Comparison of ENCODE assay signal across 16 mouse cellular contexts in the genomic region with DNA sequence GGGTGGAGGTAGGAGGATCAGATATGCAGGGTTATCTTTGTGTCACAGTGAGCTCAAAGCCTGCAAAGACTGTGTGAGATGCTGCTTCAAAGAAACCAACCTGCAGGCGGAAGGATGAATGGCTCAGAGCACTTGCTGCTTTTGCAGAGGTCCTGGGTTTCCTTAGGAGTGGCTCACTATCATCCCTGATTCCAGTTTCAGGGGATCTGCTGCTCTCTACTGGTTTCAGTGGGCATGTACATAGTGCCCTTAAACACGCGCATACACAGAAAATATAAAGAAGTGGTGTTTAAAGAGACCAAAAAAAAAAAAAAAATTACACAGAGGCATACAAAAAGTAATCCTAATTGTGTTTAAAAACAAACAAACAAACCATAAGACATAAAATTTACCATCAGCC. TPM values are rescaled to one million over a fixed set of nuclear protein-coding genes. Genes with fewer than 3 reads are reported as not detected.
DNase-seq lines count a peak whose midpoint lies in the region; ATAC-seq and TF ChIP-seq lines count a peak whose summit lies in the region.
"Had no signal": no experiment of that assay in that cellular context is flagged by ENCODE, and none has a peak within 500 bp of the region (broad histone marks: within the 10 kb centered on the region; RNA-seq: fewer than 3 reads in every experiment).

No protein-coding gene starts in this region.

- no peak overlapping the region for H3K27ac ChIP-seq in lung, embryonic 14.5 days (ENCODE audit: low read depth)
- H3K27ac ChIP-seq in embryonic facial prominence, embryonic 14.5 days (replicated peaks; ENCODE audit: low read depth, low read length), result no peak overlapping the region
- H3K27ac ChIP-seq: embryonic facial prominence, embryonic 13.5 days; forebrain, embryonic 15.5 days; macrophage had no signal

- H3K9ac ChIP-seq in lung, embryonic 14.5 days, result no peak overlapping the region
- H3K9ac ChIP-seq in embryonic facial prominence, embryonic 14.5 days (ENCODE audit: low read depth, low read length), result no peak overlapping the region
- H3K9ac ChIP-seq: embryonic facial prominence, embryonic 13.5 days; forebrain, embryonic 15.5 days had no signal

- H3K9me3 ChIP-seq in lung, embryonic 14.5 days (ENCODE audit: low read depth, low read length), result no peaks in the 10 kb centered on the region
- no peaks in the 10 kb centered on the region for H3K9me3 ChIP-seq in embryonic facial prominence, embryonic 14.5 days (ENCODE audit: control insufficient read depth, low read length)
- H3K9me3 ChIP-seq: embryonic facial prominence, embryonic 13.5 days; forebrain, embryonic 15.5 days had no signal

- H3K4me2 ChIP-seq in lung, embryonic 14.5 days, result no peak overlapping the region
- no peak overlapping the region for H3K4me2 ChIP-seq in embryonic facial prominence, embryonic 14.5 days (ENCODE audit: low read depth, low read length)
- H3K4me2 ChIP-seq: embryonic facial prominence, embryonic 13.5 days; forebrain, embryonic 15.5 days had no signal

- no peak for DNase-seq in frontal cortex, postnatal 36 days (ENCODE audit: low spot score in 2 of 2)
- peak; percentile 51 for DNase-seq in lung, embryonic 14.5 days
- no peak for DNase-seq in lung, adult 18-20 months
- peak; percentile 71 for DNase-seq in MN1 (ENCODE audit: low spot score)
- DNase-seq in embryonic facial prominence, embryonic 14.5 days (ENCODE audit: low spot score), result peak; percentile 29
- no peak for DNase-seq in right cerebral cortex, postnatal 4 days
- no peak for DNase-seq in urinary bladder, postnatal 14 days (ENCODE audit: low spot score)
- DNase-seq: gastrocnemius, postnatal 36 days; right cerebral cortex, postnatal 14 days; thymus, postnatal 25 days had no signal

- H3K36me3 ChIP-seq in lung, embryonic 14.5 days (ENCODE audit: insufficient read depth), result peaks cover 66% of the 10 kb centered on the region
- peaks cover 73% of the 10 kb centered on the region for H3K36me3 ChIP-seq in embryonic facial prominence, embryonic 14.5 days (ENCODE audit: control insufficient read depth, insufficient read depth, low read length)

- H3K4me1 ChIP-seq in lung, embryonic 14.5 days (ENCODE audit: insufficient read depth), result no peaks in the 10 kb centered on the region
- H3K4me1 ChIP-seq in embryonic facial prominence, embryonic 14.5 days (ENCODE audit: control insufficient read depth, insufficient read depth, low read length), result peaks cover 11% of the 10 kb centered on the region

- no peak overlapping the region for H3K4me3 ChIP-seq in lung, embryonic 14.5 days (ENCODE audit: low read depth, low read length)
- H3K4me3 ChIP-seq in embryonic facial prominence, embryonic 14.5 days (ENCODE audit: low read depth, low read length), result no peak overlapping the region
- H3K4me3 ChIP-seq: embryonic facial prominence, embryonic 13.5 days; forebrain, embryonic 15.5 days had no signal

- WGBS in lung, embryonic 14.5 days, result 66% methylated on average over 3 of the region's 3 CpGs
- 64% methylated on average over 3 of the region's 3 CpGs for WGBS in embryonic facial prominence, embryonic 14.5 days

- peak; percentile 47; the same call in 1 of the 2 replicates for ATAC-seq in frontal cortex, adult (ENCODE audit: low TSS enrichment)
- ATAC-seq in lung, embryonic 14.5 days (ENCODE audit: insufficient read depth), result no peak
- no peak for ATAC-seq in embryonic facial prominence, embryonic 14.5 days (ENCODE audit: low read depth)
- ATAC-seq: forebrain, embryonic 15.5 days had no signal

- TF ChIP-seq CTCF in lung, embryonic 14.5 days (IDR thresholded peaks at IDR 0.05; ENCODE audit: low read depth), result peak; percentile 47

- H3K27me3 ChIP-seq in lung, embryonic 14.5 days (ENCODE audit: insufficient read depth, low read length), result no peaks in the 10 kb centered on the region
- H3K27me3 ChIP-seq in embryonic facial prominence, embryonic 14.5 days (replicated peaks; ENCODE audit: control insufficient read depth, insufficient read depth, low read length), result no peaks in the 10 kb centered on the region
- H3K27me3 ChIP-seq: embryonic facial prominence, embryonic 13.5 days; forebrain, embryonic 15.5 days had no signal

RNA-seq across cellular contexts. Expression of a gene that starts 4.2 kb away (rescaled TPM):
- polyA plus RNA-seq in lung, embryonic 14.5 days (2014; fragmentation: Nextera tagmentation; extraction: Ambion mirVana), result 12.5 and 15.5 TPM in 2 replicates
- 10.6 and 13.0 TPM in 2 replicates for polyA plus RNA-seq in embryonic facial prominence, embryonic 14.5 days (2014; fragmentation: Nextera tagmentation; extraction: Ambion mirVana)

RNA-seq across cellular contexts. Expression of a gene that starts 18.3 kb away (rescaled TPM):
- polyA plus RNA-seq in lung, embryonic 14.5 days (2014; fragmentation: Nextera tagmentation; extraction: Ambion mirVana), result not detected in 2 replicates
- 0.07 TPM in 1 of 2 replicates, not detected in the other for polyA plus RNA-seq in embryonic facial prominence, embryonic 14.5 days (2014; fragmentation: Nextera tagmentation; extraction: Ambion mirVana)
- polyA plus RNA-seq: embryonic facial prominence, embryonic 13.5 days; heart, embryonic 14.5 days; liver, adult 2 months had no signal

RNA-seq across cellular contexts. Expression of a gene that starts 36.3 kb away (rescaled TPM):
- 16.3 and 17.6 TPM in 2 replicates for polyA plus RNA-seq in lung, embryonic 14.5 days (2014; fragmentation: Nextera tagmentation; extraction: Ambion mirVana)
- 4.3 and 4.7 TPM in 2 replicates for polyA plus RNA-seq in embryonic facial prominence, embryonic 14.5 days (2014; fragmentation: Nextera tagmentation; extraction: Ambion mirVana)

Comparison
In these comparisons a context has a peak if more than half of its experiments do, and no peak if none do; other contexts are left out.
1. DNase-seq: peak in lung, embryonic 14.5 days (single experiment), MN1 (single experiment) and embryonic facial prominence, embryonic 14.5 days (single experiment); none in frontal cortex, postnatal 36 days (0 of 2), lung, adult 18-20 months (0 of 2), right cerebral cortex, postnatal 4 days (single experiment) and urinary bladder, postnatal 14 days (single experiment).